Mouse (Mus musculus) spleen, adult 2 months (tissue): ENCODE measurements around the gene Vwa8.

Experiments
- CTCF ChIP-seq: fragments of 200-500 bp; IDR thresholded peaks from 2 replicates; pipeline ENCODE4 v1.5.1; 2011; ENCODE audit warnings: mild to moderate bottlenecking, inconsistent platforms; ENCODE audit not compliant: insufficient read depth, insufficient read length, insufficient replicate concordance; ENCODE audit errors: extremely low read depth
- POLR2A ChIP-seq: fragments of 200-500 bp; IDR thresholded peaks from 2 replicates; pipeline ENCODE4 v1.6.1; 2011; ENCODE audit warnings: low read depth, low read length, inconsistent platforms

DNA sequence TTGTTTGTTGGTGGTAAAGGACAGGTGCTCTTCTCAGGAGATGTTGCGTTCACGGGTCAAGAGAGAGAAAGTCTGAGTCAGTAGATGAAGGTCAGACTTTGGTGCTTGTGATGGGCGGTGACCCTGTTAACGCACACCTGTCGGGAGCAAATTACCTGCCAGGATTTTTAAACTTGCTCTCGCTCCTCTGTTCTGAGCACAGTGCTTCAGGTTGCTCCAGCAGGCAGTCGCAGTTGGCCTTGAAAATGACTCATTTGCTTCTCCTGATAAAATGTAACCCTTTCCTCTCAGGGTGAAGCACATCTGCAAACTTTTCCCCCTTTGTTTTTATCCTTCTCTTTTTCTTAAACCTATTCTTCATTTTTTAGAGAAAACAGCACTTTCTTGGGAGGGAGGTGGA, 234.7 kb downstream of the Vwa8 start:
- TF ChIP-seq POLR2A: no peak
- TF ChIP-seq CTCF: no peak
